27 mouse cellular contexts compared by ENCODE assay signal in genomic region chr7:37505096-37505495, GRCm38 (mm10).
DNase-seq lines count a peak whose midpoint lies in the region; ATAC-seq and TF ChIP-seq lines count a peak whose summit lies in the region.
"Had no signal": no experiment of that assay in that cellular context is flagged by ENCODE, and none has a peak within 500 bp of the region (broad histone marks: within the 10 kb centered on the region; RNA-seq: fewer than 3 reads in every experiment).

No protein-coding gene starts in this region.

- TF ChIP-seq CTCF in hindbrain, postnatal 0 days (IDR thresholded peaks at IDR 0.05; ENCODE audit: low read depth): no peak

- no peaks in the 10 kb centered on the region for H3K27me3 ChIP-seq in forebrain, embryonic 12.5 days
- H3K27me3 ChIP-seq in forebrain, embryonic 10.5 days (ENCODE audit: poor library complexity, severe bottlenecking): no peaks in the 10 kb centered on the region
- no peaks in the 10 kb centered on the region for H3K27me3 ChIP-seq in midbrain, embryonic 14.5 days (ENCODE audit: control insufficient read depth, insufficient read depth, low read length)
- no peaks in the 10 kb centered on the region for H3K27me3 ChIP-seq in midbrain, embryonic 10.5 days (ENCODE audit: low read depth, poor library complexity, severe bottlenecking)
- H3K27me3 ChIP-seq in hindbrain, postnatal 0 days (ENCODE audit: insufficient read depth, low read length): no peaks in the 10 kb centered on the region
- 0 out of 2 replicates have a peak, but pooled peaks cover 4% of the 10 kb centered on the region for H3K27me3 ChIP-seq in kidney, embryonic 15.5 days
- H3K27me3 ChIP-seq: embryonic facial prominence, embryonic 13.5 days; intestine, embryonic 15.5 days; liver, embryonic 13.5 days had no signal

- no peak for DNase-seq in forebrain, embryonic 10.5 days (ENCODE audit: extremely low spot score, low spot score)
- DNase-seq in midbrain, embryonic 14.5 days: peak; percentile 34
- no peak for DNase-seq in midbrain, embryonic 10.5 days (ENCODE audit: low spot score)
- DNase-seq in hindbrain, postnatal 0 days (ENCODE audit: low spot score): peak; percentile 27
- DNase-seq in ovary, adult 18-20 months (ENCODE audit: low spot score): no peak
- DNase-seq in adrenal gland, adult (ENCODE audit: inconsistent age in 2 of 2, low spot score in 1 of 2): no peak
- DNase-seq: adrenal gland, postnatal 14 days; cerebellum, adult 8-10 months; cerebellum, postnatal 36 days; embryo, embryonic 11 days; gastrocnemius, adult 2 months; heart, postnatal 4 days; kidney, adult 8-10 months; kidney, postnatal 25 days; liver, embryonic 13.5 days; lung, adult 2 months; lung, postnatal 14 days; thymus, adult 2 months; thymus, postnatal 4 days had no signal

- H3K4me3 ChIP-seq in forebrain, embryonic 12.5 days (replicated peaks): no peak overlapping the region
- H3K4me3 ChIP-seq in forebrain, embryonic 10.5 days: no peak overlapping the region
- H3K4me3 ChIP-seq in midbrain, embryonic 14.5 days (replicated peaks; ENCODE audit: low read depth, low read length): no peak overlapping the region
- H3K4me3 ChIP-seq in midbrain, embryonic 10.5 days: no peak overlapping the region
- H3K4me3 ChIP-seq in hindbrain, postnatal 0 days (ENCODE audit: low read length): no peak overlapping the region
- no peak overlapping the region for H3K4me3 ChIP-seq in kidney, embryonic 15.5 days (replicated peaks)
- H3K4me3 ChIP-seq: embryonic facial prominence, embryonic 13.5 days; erythroblast, embryonic 14.5 days; gastrocnemius, adult 2 months; heart, embryonic 10.5 days; intestine, embryonic 15.5 days; liver, embryonic 13.5 days had no signal

- H3K4me1 ChIP-seq in forebrain, embryonic 12.5 days: peaks cover 32% of the 10 kb centered on the region
- H3K4me1 ChIP-seq in forebrain, embryonic 10.5 days: peaks cover 11% of the 10 kb centered on the region
- H3K4me1 ChIP-seq in midbrain, embryonic 14.5 days (ENCODE audit: control insufficient read depth, insufficient read depth, low read length): peaks cover 30% of the 10 kb centered on the region
- H3K4me1 ChIP-seq in midbrain, embryonic 10.5 days: peaks cover 30% of the 10 kb centered on the region
- peaks cover 7% of the 10 kb centered on the region for H3K4me1 ChIP-seq in hindbrain, postnatal 0 days (ENCODE audit: insufficient read depth, low read length)
- 0 out of 2 replicates have a peak, but pooled peaks cover 3% of the 10 kb centered on the region for H3K4me1 ChIP-seq in kidney, embryonic 15.5 days
- H3K4me1 ChIP-seq: embryonic facial prominence, embryonic 13.5 days; heart, embryonic 10.5 days; liver, embryonic 13.5 days had no signal

- no peaks in the 10 kb centered on the region for H3K9me3 ChIP-seq in forebrain, embryonic 12.5 days
- H3K9me3 ChIP-seq in forebrain, embryonic 10.5 days: no peaks in the 10 kb centered on the region
- no peaks in the 10 kb centered on the region for H3K9me3 ChIP-seq in midbrain, embryonic 14.5 days (ENCODE audit: control insufficient read depth, low read length)
- H3K9me3 ChIP-seq in midbrain, embryonic 10.5 days (replicated peaks): no peaks in the 10 kb centered on the region
- H3K9me3 ChIP-seq in hindbrain, postnatal 0 days (ENCODE audit: low read length): no peaks in the 10 kb centered on the region
- H3K9me3 ChIP-seq in kidney, embryonic 15.5 days (replicated peaks): no peaks in the 10 kb centered on the region
- H3K9me3 ChIP-seq: embryonic facial prominence, embryonic 13.5 days; heart, embryonic 10.5 days; intestine, embryonic 15.5 days; liver, embryonic 13.5 days had no signal

- no peak for ATAC-seq in forebrain, embryonic 12.5 days (ENCODE audit: low FRiP score)
- no peak for ATAC-seq in midbrain, embryonic 14.5 days (ENCODE audit: low FRiP score, low TSS enrichment)
- ATAC-seq in hindbrain, postnatal 0 days: no peak; the same call in 1 of the 2 replicates
- ATAC-seq in kidney, embryonic 15.5 days (replicated peaks; ENCODE audit: low FRiP score): no peak
- ATAC-seq: activated CD4-positive, CD25-positive, alpha-beta regulatory T cell, adult 4 months; intestine, embryonic 15.5 days had no signal

- H3K9ac ChIP-seq in forebrain, embryonic 12.5 days: no peak overlapping the region
- H3K9ac ChIP-seq in midbrain, embryonic 14.5 days (replicated peaks; ENCODE audit: low read length): no peak overlapping the region
- H3K9ac ChIP-seq in hindbrain, postnatal 0 days (replicated peaks; ENCODE audit: low read length): peak overlapping the region; percentile 21; the same call in 1 of the 2 replicates
- no peak overlapping the region for H3K9ac ChIP-seq in kidney, embryonic 15.5 days
- H3K9ac ChIP-seq: embryonic facial prominence, embryonic 13.5 days; intestine, embryonic 15.5 days; liver, embryonic 13.5 days had no signal

- 75% methylated on average over 11 of the region's 11 CpGs for WGBS in forebrain, embryonic 12.5 days
- 95% methylated on average over 11 of the region's 11 CpGs for WGBS in forebrain, embryonic 10.5 days
- WGBS in midbrain, embryonic 14.5 days: 72% methylated on average over 11 of the region's 11 CpGs
- WGBS in midbrain, embryonic 10.5 days: 92% methylated on average over 11 of the region's 11 CpGs
- WGBS in hindbrain, postnatal 0 days: 55% methylated on average over 11 of the region's 11 CpGs
- 79% methylated on average over 11 of the region's 11 CpGs for WGBS in kidney, embryonic 15.5 days

- H3K27ac ChIP-seq in forebrain, embryonic 12.5 days: 0 out of 2 replicates have a peak overlapping the region, but pooled peaks have one; percentile 25
- no peak overlapping the region for H3K27ac ChIP-seq in forebrain, embryonic 10.5 days
- H3K27ac ChIP-seq in midbrain, embryonic 14.5 days (replicated peaks; ENCODE audit: low read depth, low read length): peak overlapping the region; percentile 58
- H3K27ac ChIP-seq in midbrain, embryonic 10.5 days (replicated peaks): no peak overlapping the region
- H3K27ac ChIP-seq in hindbrain, postnatal 0 days: peak overlapping the region; percentile 58; the same call in 1 of the 2 replicates
- H3K27ac ChIP-seq in kidney, embryonic 15.5 days: no peak overlapping the region
- H3K27ac ChIP-seq: embryonic facial prominence, embryonic 13.5 days; gastrocnemius, adult 2 months; heart, embryonic 10.5 days; intestine, embryonic 15.5 days; liver, embryonic 13.5 days; stomach, postnatal 0 days had no signal

- H3K4me2 ChIP-seq in forebrain, embryonic 12.5 days: no peak overlapping the region
- H3K4me2 ChIP-seq in midbrain, embryonic 14.5 days (ENCODE audit: low read length): no peak overlapping the region
- H3K4me2 ChIP-seq in hindbrain, postnatal 0 days (ENCODE audit: low read depth, low read length): peak overlapping the region; percentile 24
- H3K4me2 ChIP-seq in kidney, embryonic 15.5 days: no peak overlapping the region
- H3K4me2 ChIP-seq: embryonic facial prominence, embryonic 13.5 days; intestine, embryonic 15.5 days; liver, embryonic 13.5 days had no signal

- H3K36me3 ChIP-seq in forebrain, embryonic 12.5 days (replicated peaks): no peaks in the 10 kb centered on the region
- H3K36me3 ChIP-seq in forebrain, embryonic 10.5 days (replicated peaks): peaks cover 3% of the 10 kb centered on the region; the same call in 1 of the 2 replicates
- no peaks in the 10 kb centered on the region for H3K36me3 ChIP-seq in midbrain, embryonic 14.5 days (ENCODE audit: control insufficient read depth, insufficient read depth, low read length)
- peaks cover 10% of the 10 kb centered on the region; the same call in 1 of the 2 replicates for H3K36me3 ChIP-seq in midbrain, embryonic 10.5 days
- H3K36me3 ChIP-seq in hindbrain, postnatal 0 days (ENCODE audit: insufficient read depth, low read length): no peaks in the 10 kb centered on the region
- no peaks in the 10 kb centered on the region for H3K36me3 ChIP-seq in kidney, embryonic 15.5 days
- H3K36me3 ChIP-seq: embryonic facial prominence, embryonic 13.5 days; heart, embryonic 10.5 days; intestine, embryonic 15.5 days; liver, embryonic 13.5 days had no signal

Comparison
In these comparisons a context has a peak if more than half of its experiments do, and no peak if none do; other contexts are left out.
1. H3K27ac ChIP-seq: peak in forebrain, embryonic 12.5 days (single experiment), midbrain, embryonic 14.5 days (single experiment) and hindbrain, postnatal 0 days (single experiment); none in forebrain, embryonic 10.5 days (single experiment), midbrain, embryonic 10.5 days (single experiment) and kidney, embryonic 15.5 days (single experiment).
2. DNase-seq: peak in midbrain, embryonic 14.5 days (single experiment) and hindbrain, postnatal 0 days (single experiment); none in forebrain, embryonic 10.5 days (single experiment), midbrain, embryonic 10.5 days (single experiment), ovary, adult 18-20 months (single experiment) and adrenal gland, adult (0 of 2).